ENCODE assay signal across 20 mouse cellular contexts in the genomic region with DNA sequence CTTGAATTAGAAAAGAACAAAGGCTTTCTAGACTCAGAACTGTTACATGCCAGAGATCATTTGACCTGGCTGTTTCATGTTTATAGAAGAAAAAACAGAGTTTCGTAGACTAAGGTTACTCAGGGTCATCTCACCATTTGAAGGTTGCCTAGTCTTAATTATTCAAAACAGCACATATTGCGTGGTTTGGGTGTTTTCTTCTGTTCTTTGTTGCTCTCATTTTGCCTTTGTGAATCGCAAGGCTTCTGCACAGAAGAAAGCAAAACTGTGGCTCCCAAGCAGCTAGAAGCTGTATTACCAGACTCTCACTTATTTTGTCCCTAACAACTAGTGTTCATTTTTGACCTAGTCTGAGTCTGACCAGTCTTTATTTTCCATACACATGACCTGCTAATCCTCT.
"Had no signal": no experiment of that assay in that cellular context is flagged by ENCODE, and none has a peak within 500 bp of the region (broad histone marks: within the 10 kb centered on the region; RNA-seq: fewer than 3 reads in every experiment).

No protein-coding gene starts in this region.

- ATAC-seq: liver, embryonic 12.5 days had no signal

- DNase-seq: kidney, adult 9 months; kidney, postnatal 14 days; liver; lung, adult 18-20 months; lung, postnatal 4 days; midbrain, embryonic 14.5 days; right cerebral cortex, adult 18-20 months; right cerebral cortex, postnatal 14 days; right cerebral cortex, postnatal 4 days; thymus, adult 2 months; thymus, postnatal 14 days had no signal

- H3K9me3 ChIP-seq: limb, embryonic 10.5 days; limb, embryonic 13.5 days; liver, embryonic 12.5 days; liver, embryonic 15.5 days; lung, embryonic 15.5 days; neural tube, embryonic 12.5 days; neural tube, embryonic 15.5 days had no signal

- H3K36me3 ChIP-seq: limb, embryonic 10.5 days; limb, embryonic 13.5 days; liver, embryonic 12.5 days; liver, embryonic 15.5 days; lung, embryonic 15.5 days; neural tube, embryonic 12.5 days; neural tube, embryonic 15.5 days had no signal

- H3K4me3 ChIP-seq: limb, embryonic 10.5 days; limb, embryonic 13.5 days; liver, embryonic 12.5 days; liver, embryonic 15.5 days; lung, embryonic 15.5 days; neural tube, embryonic 12.5 days; neural tube, embryonic 15.5 days had no signal

- H3K27me3 ChIP-seq: limb, embryonic 13.5 days; liver, embryonic 12.5 days; liver, embryonic 15.5 days; lung, embryonic 15.5 days; neural tube, embryonic 12.5 days; neural tube, embryonic 15.5 days had no signal

- H3K27ac ChIP-seq: limb, embryonic 10.5 days; limb, embryonic 13.5 days; liver, embryonic 12.5 days; liver, embryonic 15.5 days; lung, embryonic 15.5 days; neural tube, embryonic 12.5 days; neural tube, embryonic 15.5 days; stomach, postnatal 0 days had no signal

- H3K9ac ChIP-seq: limb, embryonic 13.5 days; liver, embryonic 12.5 days; liver, embryonic 15.5 days; lung, embryonic 15.5 days; neural tube, embryonic 12.5 days; neural tube, embryonic 15.5 days had no signal

- H3K4me1 ChIP-seq: limb, embryonic 10.5 days; limb, embryonic 13.5 days; liver, embryonic 12.5 days; liver, embryonic 15.5 days; lung, embryonic 15.5 days; neural tube, embryonic 12.5 days; neural tube, embryonic 15.5 days had no signal

- H3K4me2 ChIP-seq: limb, embryonic 13.5 days; liver, embryonic 12.5 days; liver, embryonic 15.5 days; lung, embryonic 15.5 days; midbrain, embryonic 11.5 days; neural tube, embryonic 12.5 days; neural tube, embryonic 15.5 days had no signal
